Mouse (Mus musculus) mature B cell (primary cell): ENCODE results near the gene Pnpla7.
"Not testable (repeated sequence)": the region's sequence is repeated elsewhere in the genome, so short reads cannot be mapped to it uniquely, and the experiment has no call there.

ENCODE experiments used
- in situ Hi-C: fragments of 300-500 bp; cut with MboI; formaldehyde crosslinking; loops from 2 replicates; pipeline ENCODE4 v1.14.3; 2019

Gene Pnpla7

DNA sequence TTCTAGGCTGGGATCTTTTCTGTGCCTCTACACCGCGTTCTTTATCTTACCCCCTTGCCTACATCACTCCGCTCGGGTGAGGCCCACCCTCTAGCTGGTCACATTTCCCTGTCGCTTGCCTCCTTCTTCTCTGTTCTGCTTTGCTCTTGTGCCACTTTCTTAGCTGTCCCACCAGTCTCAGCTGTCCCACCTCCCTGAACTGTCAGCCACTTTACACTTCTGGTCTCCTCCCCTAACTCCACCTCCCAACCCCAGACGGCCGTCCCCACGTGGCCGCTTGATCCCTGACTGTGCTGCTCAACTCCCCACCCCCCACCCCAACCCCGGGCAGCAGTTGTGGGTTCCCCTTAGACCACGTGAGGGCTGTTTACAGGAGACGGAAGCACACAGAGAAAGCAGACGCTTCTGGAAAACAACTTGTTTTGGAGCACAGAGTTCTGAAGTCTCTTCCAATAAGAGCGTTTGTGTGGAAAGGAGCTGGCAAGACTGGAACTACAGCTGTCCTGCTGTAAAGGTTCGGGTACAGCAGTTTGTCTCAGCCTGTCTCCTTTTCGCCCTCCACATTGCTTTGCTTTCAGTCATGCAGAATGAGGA lies at the start of gene Pnpla7:
Gene Pnpla7 (plus strand): TSS at position 330 of the 594 bp plus-strand sequence.
- in situ Hi-C loops = no loop called here

DNA sequence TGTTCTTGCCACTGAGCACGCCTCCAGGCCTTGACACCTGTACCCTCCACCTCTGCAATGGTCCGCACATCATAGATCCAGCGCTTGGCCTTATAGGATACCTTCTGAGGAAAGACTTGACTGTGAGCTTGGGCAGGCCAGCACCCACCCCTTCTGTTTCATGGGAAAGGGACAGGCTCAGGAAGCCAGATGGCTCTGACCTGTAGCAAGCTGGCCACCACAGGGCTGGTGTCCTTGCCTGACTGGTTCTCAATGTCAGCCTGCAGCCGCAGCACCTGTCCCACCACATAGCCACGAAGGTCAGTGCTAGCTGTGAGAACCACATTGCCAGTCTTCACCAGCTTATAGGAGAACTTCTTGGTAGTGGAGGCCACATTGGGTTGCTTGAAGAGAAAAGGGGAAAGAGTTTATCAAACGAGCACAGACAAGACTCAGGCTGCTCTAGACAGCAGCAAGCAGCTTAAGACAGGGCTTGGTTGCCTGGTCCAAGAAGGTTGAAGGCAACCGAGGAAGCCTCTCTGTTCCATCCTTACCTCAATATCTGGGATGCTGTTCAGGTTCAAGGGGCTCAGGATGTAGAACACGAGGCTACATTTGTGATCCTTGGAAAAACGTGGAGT lies 49.4 kb upstream of the Pnpla7 start:
- in situ Hi-C loops = no loop called here

DNA sequence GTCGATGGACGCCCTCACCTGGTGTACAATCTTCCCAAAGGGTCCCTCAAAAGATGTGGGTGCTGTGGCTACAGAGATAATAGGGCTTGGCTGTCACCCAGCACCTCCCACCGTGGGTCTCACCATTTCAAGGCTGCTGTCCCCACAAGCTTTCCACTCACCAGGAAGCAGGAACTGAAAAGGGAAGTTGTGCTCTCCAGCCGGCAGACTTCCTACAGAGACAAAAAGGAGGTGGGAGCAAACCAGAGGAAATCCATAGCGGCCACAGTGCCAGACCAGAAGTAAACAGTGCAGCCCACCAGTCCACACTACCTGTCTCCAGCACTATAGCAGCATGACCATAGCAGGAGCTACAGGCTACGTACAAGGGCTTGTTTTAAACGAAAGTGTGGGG lies 48.9 kb upstream of the Pnpla7 start:
- in situ Hi-C loops = no loop called here

DNA sequence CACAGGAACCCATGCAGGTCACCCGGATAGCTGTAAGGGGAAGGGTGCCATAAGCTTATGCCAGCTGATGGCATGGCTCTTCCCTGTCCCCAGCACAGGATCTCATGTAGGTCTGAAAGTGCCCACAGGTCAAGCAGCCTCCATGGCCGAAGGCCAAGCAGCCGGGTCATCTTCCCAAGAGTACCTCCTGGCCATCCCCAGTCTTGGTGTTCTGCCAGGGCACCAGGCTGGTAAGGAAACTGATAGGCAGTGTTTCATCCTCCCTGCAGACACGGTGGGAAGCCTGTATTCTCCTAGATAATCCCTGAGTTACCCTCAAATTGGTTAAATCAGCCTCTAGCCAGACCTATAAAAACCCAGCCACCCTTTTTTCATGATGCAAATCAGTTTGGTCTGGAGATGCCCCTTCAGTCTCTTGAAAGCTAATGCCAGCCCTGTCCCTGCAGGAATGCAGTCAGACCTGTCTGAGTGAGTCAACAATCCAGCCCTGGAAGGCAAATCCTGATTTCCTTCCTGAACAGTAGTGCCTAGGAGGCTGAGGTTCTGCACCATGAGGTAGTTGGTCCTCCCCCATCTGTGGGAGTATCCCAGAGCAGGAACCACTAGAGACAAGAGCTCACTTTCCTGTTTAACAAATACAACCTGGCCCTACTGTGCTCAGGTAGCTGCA lies 47.9 kb upstream of the Pnpla7 start:
- in situ Hi-C loops = no loop called here

DNA sequence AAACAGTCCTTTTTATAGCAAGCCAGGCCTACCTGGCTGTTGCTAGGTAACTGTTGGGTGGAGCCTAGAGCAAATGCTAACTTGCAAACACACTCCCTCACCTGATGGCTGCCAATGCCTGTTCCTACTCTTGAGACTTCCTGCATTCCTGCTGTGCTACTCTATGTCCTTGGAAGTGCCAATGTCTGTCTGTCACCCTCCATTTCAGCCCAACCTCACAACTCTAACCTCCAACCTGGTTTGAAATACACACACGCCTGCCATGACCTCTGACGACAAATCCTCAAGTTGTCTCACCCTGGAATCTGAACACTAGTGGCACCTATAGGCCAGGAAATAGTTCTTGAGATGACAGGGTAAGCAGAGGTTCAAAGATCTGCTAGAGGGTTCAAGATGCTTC lies 46.7 kb upstream of the Pnpla7 start:
- in situ Hi-C loops = no loop called here

DNA sequence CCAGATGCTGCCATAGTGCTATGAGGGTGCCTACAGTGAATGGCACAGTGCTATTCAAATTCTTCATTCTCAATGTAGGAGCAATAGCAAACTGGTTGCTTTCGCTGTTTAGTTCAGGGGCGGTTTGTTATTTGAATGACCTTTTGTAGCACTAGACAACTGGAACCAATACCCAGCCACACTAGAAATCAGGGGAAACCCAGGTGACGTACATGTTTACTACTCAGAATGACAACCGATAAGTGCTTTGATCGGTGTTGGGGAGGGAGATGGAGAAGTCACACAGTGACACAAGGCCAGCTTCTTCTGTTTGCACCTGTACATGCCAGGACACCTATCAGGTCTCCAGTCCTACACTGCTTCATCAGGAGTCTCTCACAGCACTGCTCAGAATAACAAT lies 46.2 kb upstream of the Pnpla7 start:
- in situ Hi-C loops = no loop called here

DNA sequence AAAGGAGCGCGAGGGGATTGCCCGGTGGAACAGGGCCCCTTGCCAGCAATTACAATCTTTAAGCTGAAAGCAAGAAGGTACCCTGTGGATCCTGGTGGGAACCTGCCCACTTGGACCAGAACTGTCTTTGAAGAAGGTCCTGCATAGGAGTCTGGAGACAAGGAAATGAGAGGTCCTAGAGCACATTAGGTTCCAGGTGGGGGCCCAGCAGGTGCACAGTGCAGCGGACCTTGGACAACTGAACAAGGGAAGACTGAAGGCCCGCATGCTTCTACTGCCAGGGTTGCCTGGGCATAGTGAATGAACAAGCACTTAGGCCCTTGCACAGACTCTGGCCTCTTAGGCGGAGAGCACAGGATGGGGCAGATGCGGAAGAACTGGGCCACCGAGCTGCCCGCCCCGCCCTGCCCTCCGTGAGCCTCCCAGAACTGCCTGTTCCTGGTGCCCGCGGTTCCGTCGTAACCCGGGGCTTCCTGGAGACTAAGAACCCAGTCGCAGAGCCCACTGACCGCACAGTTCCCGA lies 41.3 kb upstream of the Pnpla7 start:
- in situ Hi-C loops = no loop called here

DNA sequence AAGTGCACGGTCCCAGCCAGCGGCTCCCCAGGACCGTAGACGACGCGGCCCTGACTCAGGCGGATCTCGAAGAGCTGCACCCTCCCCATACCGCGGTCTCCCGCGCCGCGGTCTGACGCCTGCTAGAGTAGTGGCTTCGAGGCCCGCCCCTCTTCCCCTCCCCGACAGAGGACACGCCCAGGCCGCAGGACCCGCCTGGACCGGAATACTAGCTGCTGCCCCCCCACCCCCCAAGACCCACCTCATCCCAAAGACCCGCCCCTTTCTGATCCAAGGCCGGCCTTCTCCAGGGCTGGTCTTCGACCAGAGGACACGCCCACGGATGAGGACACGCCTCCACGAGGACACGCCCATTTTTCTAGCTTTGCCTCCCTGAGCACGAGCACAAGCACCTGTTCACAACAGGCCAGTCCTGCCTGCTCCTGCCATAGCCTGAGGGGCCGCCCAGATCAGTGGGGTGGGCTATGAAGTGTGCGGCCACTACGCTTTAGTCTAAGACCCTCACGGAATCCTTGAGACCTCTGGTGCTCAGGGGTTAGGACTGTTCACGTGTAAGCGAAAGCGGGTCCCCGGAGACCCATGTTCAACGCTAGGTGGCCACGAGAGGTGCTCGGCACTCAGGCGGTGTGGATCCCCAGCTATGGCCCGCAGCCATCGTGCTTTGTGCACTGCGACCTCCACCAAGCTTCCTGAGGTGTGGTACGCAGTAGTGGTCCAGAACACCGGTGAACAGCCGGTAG lies 40.6 kb upstream of the Pnpla7 start, which contains the start of gene Arrdc1:
Gene Arrdc1 (minus strand): TSS at position 196 of the 740 bp plus-strand sequence.
- in situ Hi-C loops = no loop called here

DNA sequence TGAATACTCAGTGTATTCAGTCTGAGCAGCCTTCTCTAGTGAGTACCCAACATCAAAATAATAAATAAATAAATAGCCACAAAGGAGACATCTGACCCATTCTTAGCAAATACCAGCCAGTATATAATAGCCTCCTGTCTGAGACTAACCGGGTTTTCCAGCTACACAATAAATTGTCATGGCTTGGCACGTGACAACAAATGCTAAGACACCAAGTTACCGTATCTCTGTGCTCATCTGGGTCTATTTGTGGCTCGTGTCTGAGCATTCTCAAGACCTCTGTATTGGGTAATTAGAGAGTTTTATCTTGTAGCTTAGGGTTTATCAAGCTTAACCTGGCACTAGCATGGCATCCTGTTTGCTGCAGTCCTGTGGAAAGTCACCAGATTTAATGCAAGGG lies 33.7 kb upstream of the Pnpla7 start:
- in situ Hi-C loops = no loop called here

DNA sequence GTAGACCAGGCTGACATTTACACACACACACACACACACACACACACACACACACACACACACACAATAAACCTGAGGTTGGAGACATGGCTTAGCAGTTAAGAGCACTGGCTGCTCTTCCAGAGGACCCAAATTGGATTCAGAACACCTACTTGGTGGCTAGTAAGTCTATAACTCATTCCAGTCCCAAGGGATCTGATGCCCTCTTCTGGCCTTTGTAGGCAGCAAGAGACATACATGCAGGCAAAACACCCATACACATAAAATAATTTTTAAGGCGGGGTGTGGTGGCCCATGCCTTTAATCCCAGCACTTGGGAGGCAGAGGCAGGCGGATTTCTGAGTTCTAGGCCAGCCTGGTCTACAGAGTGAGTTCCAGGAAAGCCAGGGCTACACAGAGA lies 31.5 kb upstream of the Pnpla7 start:
- in situ Hi-C loops = not testable (repeated sequence)

DNA sequence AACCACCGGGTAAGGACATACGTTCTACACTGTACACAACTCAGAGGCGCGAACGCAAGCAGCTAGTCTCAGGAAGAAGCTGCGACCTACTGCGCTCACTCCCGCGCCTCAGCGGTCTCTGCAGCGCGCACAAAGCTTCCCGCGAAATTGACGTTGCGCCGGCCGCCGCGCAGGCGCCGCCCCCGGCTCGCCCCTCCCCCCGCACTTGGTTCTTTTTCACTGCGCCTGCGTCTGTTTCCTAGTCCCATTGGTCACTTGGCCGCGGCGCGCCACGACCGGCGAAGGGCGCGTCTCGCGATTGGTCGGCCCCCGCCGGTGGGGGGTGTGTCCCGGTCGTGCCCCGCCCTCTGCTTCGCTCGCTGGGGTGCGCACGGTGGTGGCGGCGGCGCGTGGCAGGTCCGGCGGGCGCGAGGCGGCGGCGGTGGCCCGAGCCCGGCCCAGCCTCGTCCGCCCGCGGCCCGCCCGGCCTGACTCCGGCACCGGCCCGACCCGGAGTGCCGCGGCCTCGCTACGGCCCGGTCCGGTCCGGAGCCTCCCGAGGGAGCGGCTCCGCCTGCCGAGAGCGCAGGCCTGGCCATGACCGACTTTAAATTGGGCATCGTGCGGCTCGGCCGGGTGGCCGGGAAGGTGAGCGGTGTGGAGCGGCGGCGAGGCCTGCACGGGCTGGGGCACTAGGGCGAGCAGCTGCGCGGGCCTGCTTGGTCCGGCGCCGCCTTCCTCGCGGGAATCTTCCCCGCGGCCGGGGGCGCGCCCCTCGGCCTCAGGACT lies 26.2 kb upstream of the Pnpla7 start, which contains the start of gene Zmynd19:
Gene Zmynd19 (plus strand): TSS at position 372 of the 768 bp plus-strand sequence.
- in situ Hi-C loops = no loop called here

DNA sequence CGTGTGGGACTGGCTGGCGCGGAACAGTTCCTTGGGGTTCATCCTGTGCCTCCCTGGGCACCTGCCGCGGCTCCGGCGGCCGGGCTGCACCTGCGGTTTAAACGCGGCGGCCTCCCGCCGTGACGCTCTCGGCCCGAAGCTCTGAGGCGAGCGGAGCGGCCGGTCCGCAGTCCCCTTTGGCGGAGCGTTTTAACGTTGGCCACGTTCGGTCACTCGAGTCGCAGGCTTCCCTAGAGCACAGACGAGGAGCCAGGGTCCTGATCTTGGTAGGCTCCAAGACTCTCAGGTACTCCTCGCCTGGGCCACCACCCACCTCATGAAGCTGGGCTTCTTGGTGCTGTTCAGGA lies 25.7 kb upstream of the Pnpla7 start:
- in situ Hi-C loops = no loop called here

DNA sequence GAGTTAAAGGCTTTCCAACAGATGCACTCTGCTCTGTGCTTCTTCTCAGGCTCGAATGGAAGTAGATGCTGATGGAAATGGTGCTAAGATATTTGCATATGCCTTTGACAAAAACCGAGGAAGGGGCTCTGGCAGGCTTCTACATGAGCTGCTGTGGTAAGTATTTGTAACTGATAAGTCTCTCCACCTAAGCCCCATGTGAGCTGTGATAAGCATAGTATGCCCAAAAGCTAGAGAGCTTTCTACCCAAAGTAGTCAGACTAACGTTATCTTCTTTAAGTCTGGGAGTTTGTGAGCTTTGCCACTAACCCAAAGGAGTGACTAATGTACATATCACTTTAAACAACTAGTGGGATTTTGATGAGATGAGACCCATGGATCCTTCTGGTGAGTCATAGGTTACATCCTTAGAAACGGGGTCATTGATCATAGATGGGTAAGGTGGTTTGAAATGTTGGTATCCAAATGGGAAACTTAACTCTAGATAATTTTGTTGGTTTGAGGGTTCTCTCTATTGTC lies 23.2 kb upstream of the Pnpla7 start:
- in situ Hi-C loops = no loop called here

DNA sequence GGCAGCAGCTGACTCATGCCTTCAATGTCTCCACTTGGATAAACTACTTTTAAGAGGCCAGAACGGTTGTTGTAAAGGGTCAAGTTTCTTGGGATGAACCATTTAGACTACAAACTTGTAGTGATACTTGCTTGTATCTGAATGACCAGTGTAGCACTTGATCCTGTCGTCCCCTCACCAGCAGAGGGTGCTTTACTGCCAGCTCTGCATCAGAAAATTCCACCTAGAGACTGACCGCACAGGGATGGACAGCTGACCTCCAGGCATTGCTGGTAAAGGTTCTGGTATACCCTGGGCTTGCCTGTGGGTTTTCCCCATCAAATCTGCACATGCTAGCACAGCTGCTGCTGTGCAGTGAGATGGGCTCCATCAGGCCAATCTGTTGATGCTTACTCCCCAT lies 14.9 kb upstream of the Pnpla7 start:
- in situ Hi-C loops = no loop called here

DNA sequence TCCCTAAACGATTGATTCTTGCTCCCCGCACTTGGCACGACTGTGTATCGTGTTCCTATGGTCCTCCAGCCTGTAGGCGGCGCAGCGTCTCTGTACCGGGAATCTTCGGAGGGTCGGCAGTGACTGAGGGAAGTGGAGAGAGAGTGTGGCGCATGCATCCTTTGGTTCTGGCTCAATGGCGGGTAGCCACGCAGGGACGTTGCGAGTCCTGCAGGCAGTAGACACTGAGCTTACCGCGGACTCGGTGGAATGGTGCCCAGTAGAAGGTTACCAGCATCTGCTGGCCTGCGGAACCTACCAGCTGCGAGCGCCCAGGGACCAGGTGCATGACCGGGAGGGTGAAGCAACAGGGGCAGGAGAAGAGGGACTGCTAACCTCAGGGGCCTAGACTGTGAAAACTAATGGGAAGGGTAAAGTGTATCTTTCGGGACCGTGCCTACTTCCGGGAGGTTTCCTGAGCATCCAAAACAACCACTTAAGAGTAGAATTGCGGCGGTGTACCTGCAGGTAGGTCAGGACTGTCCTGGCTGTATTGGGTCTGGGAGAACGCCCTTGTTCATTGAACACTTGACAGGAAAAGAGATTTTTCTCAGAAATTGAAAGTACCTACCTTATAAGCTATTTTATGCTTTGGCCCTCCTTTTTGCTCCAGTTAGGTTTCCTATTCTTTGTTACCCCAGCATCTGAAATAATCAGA lies 13.4 kb upstream of the Pnpla7 start, which contains the start of gene Dph7:
Gene Dph7 (plus strand): TSS at position 97 of the 697 bp plus-strand sequence.
- in situ Hi-C loops = no loop called here

DNA sequence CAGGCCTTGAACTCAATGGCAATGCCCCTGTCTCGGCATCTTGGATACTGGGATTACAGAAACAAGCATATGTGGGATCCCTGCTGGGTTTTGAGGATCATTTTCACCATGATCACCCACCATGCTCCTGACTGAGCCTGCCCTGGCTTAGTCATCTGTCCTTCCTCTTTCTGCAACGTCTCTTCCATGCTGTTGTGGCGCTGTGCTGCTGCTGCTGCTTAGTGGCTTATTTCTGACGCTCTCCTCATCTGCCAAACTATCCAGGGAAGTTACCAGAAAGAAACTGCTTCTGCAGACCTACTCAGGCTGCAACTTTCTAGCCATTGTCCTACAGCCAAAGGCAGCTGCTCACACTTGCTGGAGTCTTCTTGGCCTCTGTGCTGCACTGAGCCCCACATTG lies 5.4 kb upstream of the Pnpla7 start:
- in situ Hi-C loops = no loop called here

DNA sequence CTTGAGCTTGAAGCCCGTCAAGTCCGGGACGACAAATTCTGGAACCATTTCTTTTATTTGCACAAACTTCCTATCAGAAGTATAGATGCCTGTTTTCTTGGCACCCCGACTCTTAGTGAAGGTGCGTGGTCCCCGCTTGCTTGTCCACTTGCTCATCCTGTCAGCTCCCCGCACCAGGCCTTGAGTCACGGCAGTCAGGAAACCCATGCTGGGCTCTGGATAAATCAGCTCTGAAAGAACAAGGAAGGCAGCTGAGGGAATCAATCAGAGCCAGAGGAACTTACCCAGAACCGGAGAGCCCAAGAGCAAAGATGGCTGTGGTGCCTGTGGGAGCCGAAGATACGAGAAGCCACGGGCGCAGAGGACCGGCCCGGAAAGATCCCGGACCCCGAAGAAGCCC lies 1.4 kb upstream of the Pnpla7 start:
- in situ Hi-C loops = not testable (repeated sequence)

DNA sequence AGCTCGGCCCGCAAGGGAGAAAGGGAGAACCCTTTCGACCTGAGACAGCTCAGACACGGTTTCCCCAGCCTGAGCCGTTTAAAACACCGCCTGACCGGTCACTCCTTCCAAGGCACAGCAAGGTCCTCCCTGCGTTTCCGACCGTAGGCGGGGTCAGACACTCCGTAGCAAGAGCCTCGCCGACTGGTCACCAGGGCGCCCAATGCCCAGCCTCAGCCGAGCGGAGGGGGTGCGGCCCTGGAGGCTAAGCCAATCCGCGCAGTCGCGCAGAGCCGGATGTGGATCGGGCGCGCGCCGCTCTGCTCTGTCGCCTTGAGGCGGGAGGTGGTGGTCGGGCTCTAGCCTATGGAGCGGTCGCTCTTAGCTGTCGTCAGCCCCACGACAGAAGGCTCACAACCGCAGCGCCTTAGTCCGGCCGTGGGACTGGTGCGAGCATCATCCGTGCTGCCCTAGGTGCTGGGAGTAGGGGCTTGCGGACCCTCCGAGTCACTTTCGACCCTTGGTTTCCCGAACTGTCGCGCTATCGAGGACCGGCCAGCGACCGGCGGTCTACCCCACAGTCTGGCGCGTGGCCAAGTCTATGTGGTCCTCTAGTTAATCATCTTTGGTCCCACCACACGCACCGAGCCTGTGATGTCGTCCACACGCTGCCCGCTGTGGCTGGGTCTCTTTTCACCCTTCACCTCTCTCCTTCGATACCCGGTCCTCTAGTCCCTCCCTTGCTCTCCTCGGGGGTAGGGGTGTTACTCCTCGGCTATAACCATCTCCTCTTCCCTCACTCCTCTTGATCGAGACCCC lies 728 bp upstream of the Pnpla7 start, which contains the start of gene Mrpl41:
Gene Mrpl41 (minus strand): TSS at position 193 of the 798 bp plus-strand sequence.
- in situ Hi-C loops = no loop called here

DNA sequence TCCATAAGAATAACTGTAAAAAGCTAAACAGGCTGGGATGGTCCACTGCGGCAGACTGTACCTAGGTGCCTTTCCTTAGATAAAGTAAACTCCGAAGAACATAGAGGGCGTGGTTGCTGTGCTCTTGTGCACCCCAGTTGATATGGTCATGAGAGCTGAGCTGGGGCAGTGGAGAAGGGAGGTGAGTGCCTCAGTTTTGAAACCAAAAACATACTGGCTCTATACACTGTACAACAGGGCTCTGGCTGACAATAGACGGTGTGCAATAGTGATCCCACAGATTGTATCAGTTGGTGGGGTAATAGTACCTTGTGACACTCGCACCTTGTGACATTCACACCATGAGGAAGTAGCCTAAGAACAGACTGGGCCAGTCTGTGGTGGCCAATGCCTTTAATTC lies 1.1 kb downstream of the Pnpla7 start:
- in situ Hi-C loops = no loop called here

DNA sequence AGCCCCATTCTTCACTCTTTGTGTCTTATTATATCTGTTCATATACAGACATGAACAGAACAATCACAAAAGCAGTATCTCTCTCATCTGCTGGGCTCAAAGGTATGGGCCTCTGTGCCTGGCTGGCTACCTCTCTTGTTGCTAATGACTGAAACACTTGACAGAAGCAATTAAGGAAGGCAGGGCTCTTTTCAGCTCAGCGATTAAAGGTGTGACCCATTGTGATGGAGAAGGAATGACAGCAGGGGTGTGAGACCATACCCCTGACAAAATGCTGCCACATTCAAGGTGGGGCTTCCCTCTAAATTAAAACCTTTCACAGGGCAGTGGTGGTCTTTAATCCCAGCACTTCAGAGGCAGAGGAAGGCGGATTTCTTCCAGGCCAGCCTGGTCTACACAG lies 11.9 kb downstream of the Pnpla7 start:
- in situ Hi-C loops = no loop called here
